Mouse (Mus musculus) CH12.LX (cell line): ENCODE measurements at regions not wholly inside any gene's neighbourhood (a gene's known extent, or its start where the extent isn't known, plus 50 kb on each side); places are given as distances from the start of the nearest gene placed in this dataset.

ENCODE experiments used
- DNase-seq: peaks from one replicate; pipeline ENCODE4 v3.0.0-alpha.2; 2013; ENCODE audit errors: extremely low read depth
- H3K27ac ChIP-seq: 2 replicates; pipeline ENCODE4 v1.5.1; 2012; ENCODE audit warnings: low read depth, mild to moderate bottlenecking, control low read depth, moderate library complexity; ENCODE audit not compliant: insufficient read depth
- H3K27me3 ChIP-seq: replicated peaks from 2 replicates; pipeline ENCODE3; 2012; ENCODE audit warnings: inconsistent platforms
- H3K36me3 ChIP-seq, 2 experiments: replicated peaks in 1 of 2; 2 replicates each; pipeline versions ENCODE3 to v1.6.1; 2012; ENCODE audit warnings: inconsistent platforms in 1 of 2, low read length in 1 of 2, mild to moderate bottlenecking in 1 of 2, mixed read lengths in 1 of 2, moderate library complexity in 1 of 2; ENCODE audit not compliant: control insufficient read depth in 1 of 2, insufficient read depth in 1 of 2
- H3K4me1 ChIP-seq, 2 experiments: 2 replicates each; pipeline ENCODE4 v1.6.1; 2012; ENCODE audit warnings: inconsistent platforms in 1 of 2, moderate library complexity in 1 of 2; ENCODE audit not compliant: insufficient read depth in 2 of 2, control insufficient read depth in 1 of 2
- H3K4me2 ChIP-seq: 2 replicates; pipeline ENCODE4 v1.6.1; 2012; ENCODE audit warnings: low read depth, mild to moderate bottlenecking, control low read depth; ENCODE audit not compliant: poor library complexity, insufficient read depth, severe bottlenecking
- H3K4me3 ChIP-seq, 3 experiments: fragments of 150-350 bp in 1 of 3; sonication (generic) in 1 of 3; replicated peaks in 1 of 3; 2 replicates each; pipeline versions ENCODE3 to v1.5.1; 2011 to 2012; ENCODE audit warnings: low read depth in 2 of 3, low read length in 2 of 3, mild to moderate bottlenecking in 2 of 3, moderate library complexity in 2 of 3, control low read depth in 1 of 3, improper control_type of control experiment in 1 of 3, inconsistent platforms in 1 of 3, mixed read lengths in 1 of 3; ENCODE audit not compliant: poor library complexity in 1 of 3
- H3K79me2 ChIP-seq: replicated peaks from 2 replicates; pipeline ENCODE4 v1.6.1; 2012; ENCODE audit warnings: mild to moderate bottlenecking, moderate library complexity; ENCODE audit not compliant: control insufficient read depth, poor library complexity, insufficient read depth, severe bottlenecking; ENCODE audit errors: extremely low read depth
- H3K9ac ChIP-seq: 2 replicates; pipeline ENCODE4 v1.6.1; 2012; ENCODE audit warnings: low read depth, mild to moderate bottlenecking, control low read depth, moderate library complexity; ENCODE audit not compliant: insufficient read depth
- H3K9me3 ChIP-seq: replicated peaks from 2 replicates; pipeline ENCODE3; 2012; ENCODE audit warnings: low read length, inconsistent platforms, mixed read lengths
- E2F4 ChIP-seq: IDR thresholded peaks from 2 replicates; pipeline ENCODE4 v1.6.1; 2011; ENCODE audit warnings: low read depth, low read length, improper control_type of control experiment; ENCODE audit not compliant: insufficient replicate concordance
- ELF1 ChIP-seq: IDR thresholded peaks from 2 replicates; pipeline ENCODE4 v1.6.1; 2014; ENCODE audit warnings: low read depth, mild to moderate bottlenecking, inconsistent platforms, low read length, improper control_type of control experiment
- EP300 ChIP-seq: IDR thresholded peaks from 2 replicates; pipeline ENCODE4 v1.6.1; 2011; ENCODE audit warnings: low read length, improper control_type of control experiment
- ETS1 ChIP-seq: conservative IDR thresholded peaks from 2 replicates; pipeline ENCODE4 v1.6.1; 2012; ENCODE audit warnings: low read depth, mild to moderate bottlenecking, inconsistent platforms, low read length, improper control_type of control experiment, moderate library complexity
- GABPA ChIP-seq: IDR thresholded peaks from 2 replicates; pipeline ENCODE4 v1.6.1; 2012; ENCODE audit warnings: low read depth, low read length, improper control_type of control experiment, inconsistent platforms; ENCODE audit not compliant: insufficient replicate concordance
- HCFC1 ChIP-seq: IDR thresholded peaks from 2 replicates; pipeline ENCODE4 v1.6.1; 2012; ENCODE audit warnings: low read depth, mild to moderate bottlenecking, inconsistent platforms, low read length, improper control_type of control experiment
- JUN ChIP-seq: IDR thresholded peaks from 2 replicates; pipeline ENCODE4 v1.6.1; 2011; ENCODE audit warnings: low read depth, mild to moderate bottlenecking, low read length, improper control_type of control experiment, moderate library complexity; ENCODE audit not compliant: insufficient read depth
- JUND ChIP-seq: conservative IDR thresholded peaks from 2 replicates; pipeline ENCODE4 v1.6.1; 2011; ENCODE audit warnings: low read depth, low read length, improper control_type of control experiment
- KAT2A ChIP-seq: IDR thresholded peaks from 2 replicates; pipeline ENCODE4 v1.6.1; 2012; ENCODE audit warnings: low read length, improper control_type of control experiment, inconsistent platforms; ENCODE audit not compliant: insufficient replicate concordance
- MAX ChIP-seq: IDR thresholded peaks from 2 replicates; pipeline ENCODE4 v1.6.1; 2011; ENCODE audit warnings: low read length, improper control_type of control experiment
- MXI1 ChIP-seq: IDR thresholded peaks from 2 replicates; pipeline ENCODE4 v1.6.1; 2011; ENCODE audit warnings: mild to moderate bottlenecking, low read depth, low read length, improper control_type of control experiment
- MYC ChIP-seq: IDR thresholded peaks from 2 replicates; pipeline ENCODE4 v1.6.1; 2011; ENCODE audit warnings: low read depth, mild to moderate bottlenecking, improper control_type of control experiment, low read length
- NELFE ChIP-seq: IDR thresholded peaks from 2 replicates; pipeline ENCODE4 v1.6.1; 2011; ENCODE audit warnings: low read depth, low read length, improper control_type of control experiment
- NRF1 ChIP-seq: IDR thresholded peaks from 2 replicates; pipeline ENCODE4 v1.6.1; 2014; ENCODE audit warnings: low read depth, mild to moderate bottlenecking, inconsistent platforms, low read length, improper control_type of control experiment, moderate library complexity
- SIN3A ChIP-seq: IDR thresholded peaks from 2 replicates; pipeline ENCODE4 v1.6.1; 2012; ENCODE audit warnings: low read length, improper control_type of control experiment, inconsistent platforms
- TCF12 ChIP-seq: IDR thresholded peaks from 2 replicates; pipeline ENCODE4 v1.6.1; 2014; ENCODE audit warnings: low read depth, mild to moderate bottlenecking, inconsistent platforms, low read length, improper control_type of control experiment
- UBTF ChIP-seq: IDR thresholded peaks from 2 replicates; pipeline ENCODE4 v1.6.1; 2012; ENCODE audit warnings: low read depth, mild to moderate bottlenecking, inconsistent platforms, low read length, improper control_type of control experiment, moderate library complexity
- USF2 ChIP-seq: conservative IDR thresholded peaks from 2 replicates; pipeline ENCODE4 v1.6.1; 2011; ENCODE audit warnings: low read depth, low read length, improper control_type of control experiment
- ZC3H11A ChIP-seq: IDR thresholded peaks from 2 replicates; pipeline ENCODE4 v1.6.1; 2012; ENCODE audit warnings: low read depth, mild to moderate bottlenecking, inconsistent platforms, low read length, improper control_type of control experiment
- ZKSCAN1 ChIP-seq: IDR thresholded peaks from 2 replicates; pipeline ENCODE4 v1.6.1; 2012; ENCODE audit warnings: low read depth, inconsistent platforms, low read length, improper control_type of control experiment, borderline replicate concordance
- ZMIZ1 ChIP-seq: IDR thresholded peaks from 2 replicates; pipeline ENCODE4 v1.6.1; 2012; ENCODE audit warnings: low read depth, mild to moderate bottlenecking, inconsistent platforms, low read length, improper control_type of control experiment
- dilution Hi-C: fragments of 300-500 bp; cut with MboI; formaldehyde crosslinking; loops from 2 replicates; pipeline ENCODE4 v1.14.3; 2020; ENCODE audit warnings: low sequenced_read_pairs; ENCODE audit not compliant: extremely low pct_unique_long_range_greater_than_20kb, extremely low pct_ligation_motif_present
- in situ Hi-C: fragments of 300-500 bp; cut with MboI; formaldehyde crosslinking; loops from 3 replicates; pipeline ENCODE4 v1.14.3; 2019; ENCODE audit warnings: low sequenced_read_pairs, low pct_ligation_motif_present, low pct_unique_long_range_greater_than_20kb, mixed read lengths

- no peak overlapping the region for H3K27ac ChIP-seq
- H3K79me2 ChIP-seq = no peaks in the 10 kb centered on the region
- H3K9ac ChIP-seq = no peak overlapping the region
- no peak for TF ChIP-seq ELF1
- no peak for TF ChIP-seq MXI1
- no peak for TF ChIP-seq GABPA
- TF ChIP-seq EP300 = no peak
- TF ChIP-seq ETS1 = no peak
- TF ChIP-seq HCFC1 = no peak
- TF ChIP-seq ZC3H11A = no peak
- TF ChIP-seq MAX = no peak
- no peak for TF ChIP-seq JUND
- TF ChIP-seq ZMIZ1 = no peak
- no peak for TF ChIP-seq MYC
- no peak for TF ChIP-seq E2F4
- no peak for TF ChIP-seq TCF12
- no peak for TF ChIP-seq SIN3A
- TF ChIP-seq NELFE = no peak
- no peak for TF ChIP-seq ZKSCAN1
- TF ChIP-seq UBTF = no peak
- no peak for TF ChIP-seq NRF1
- no peak for TF ChIP-seq KAT2A
- no peaks in the 10 kb centered on the region for H3K27me3 ChIP-seq
- no peaks in the 10 kb centered on the region for H3K9me3 ChIP-seq
- no peak overlapping the region for H3K4me3 ChIP-seq
- dilution Hi-C loops = no loop called here
- DNase-seq = no peak
- in situ Hi-C loops = no loop called here
- no peak overlapping the region for H3K4me2 ChIP-seq
- H3K36me3 ChIP-seq = no peaks in the 10 kb centered on the region
- peaks cover 4 to 9% of the 10 kb centered on the region in 2 experiments; a peak in 2 of 4 replicates for H3K4me1 ChIP-seq
Measured at GRCm38 (mm10) chr8:10785311-10785710, 222.9 kb downstream of the Irs2 start.

- Histone ChIP-seq H3K4me1 (peaks cover 4 to 9% of the 10 kb centered on the region in 2 experiments; a peak in 2 of 4 replicates), H3K36me3 (no peaks in the 10 kb centered on the region), H3K79me2 (no peaks in the 10 kb centered on the region), H3K9ac (no peak overlapping the region), H3K4me3 (no peak overlapping the region), H3K4me2 (no peak overlapping the region), H3K27ac (no peak overlapping the region), H3K9me3 (no peaks in the 10 kb centered on the region), H3K27me3 (no peaks in the 10 kb centered on the region)
- TF ChIP-seq UBTF (no peak), ZC3H11A (no peak), JUN (no peak), SIN3A (no peak), USF2 (no peak)
- in situ Hi-C loops (no loop called here), dilution Hi-C loops (no loop called here)
- no peak for DNase-seq
Measured at GRCm38 (mm10) chr8:10784481-10784880, 223.8 kb downstream of the Irs2 start.
